Mouse (Mus musculus) adrenal gland, adult (tissue): ENCODE measurements around the gene Fam49a.
A peak's percentile ranks its signal among the peaks of the same experiment; 100 is the strongest.

Experiments used
- DNase-seq, 2 experiments: peaks; one replicate each; pipeline ENCODE4 v3.0.0; 2022 to 2023; ENCODE audit warnings: low spot score in 1 of 2; ENCODE audit not compliant: inconsistent age in 2 of 2

Gene Fam49a

DNA sequence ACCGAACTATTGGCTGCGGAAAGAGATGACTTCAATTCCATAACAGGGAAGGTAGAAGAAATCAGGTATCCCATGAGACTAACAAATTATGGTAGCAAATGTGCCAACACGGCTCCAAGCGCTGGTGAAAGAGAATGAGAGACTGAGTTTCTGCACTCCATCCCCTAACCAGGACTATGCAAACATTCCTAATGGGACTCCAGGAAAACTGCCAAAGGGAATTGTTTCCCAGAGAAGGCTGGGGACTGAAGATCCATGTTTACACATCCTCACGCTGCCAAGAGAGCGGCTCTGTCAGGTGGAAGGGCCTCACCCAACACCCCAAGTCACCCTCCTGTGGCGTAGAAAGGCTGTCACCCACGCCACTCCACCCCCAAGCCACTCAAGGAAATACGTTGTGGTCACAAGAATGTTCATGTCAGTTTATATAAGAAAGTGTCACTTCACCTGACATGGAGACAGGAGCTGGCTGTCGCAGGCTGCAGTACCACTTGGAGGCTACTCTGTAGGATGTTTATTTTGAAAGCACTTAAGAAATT is 92.2 kb downstream of the Fam49a start:
- no peak for DNase-seq

DNA sequence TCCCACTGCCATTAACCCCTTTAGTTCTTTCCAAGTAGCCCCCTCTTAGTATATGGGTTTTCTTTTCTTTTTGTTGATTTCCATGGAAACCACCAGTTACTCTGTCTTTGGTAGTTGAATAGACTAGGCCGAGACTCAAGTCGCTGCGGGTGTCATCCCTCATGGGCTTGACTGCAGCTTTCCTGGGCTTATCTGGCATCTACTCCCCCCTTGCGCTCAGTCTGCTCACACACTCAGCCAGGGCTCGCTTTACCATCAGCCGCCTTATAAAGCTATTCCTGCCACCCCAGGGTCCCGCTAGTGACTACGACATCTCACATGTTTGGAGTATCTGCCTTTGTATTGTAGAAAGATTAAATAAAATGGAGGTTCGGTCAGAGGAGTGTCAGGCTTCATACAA is 94.1 kb downstream of the Fam49a start:
- DNase-seq: no peak

DNA sequence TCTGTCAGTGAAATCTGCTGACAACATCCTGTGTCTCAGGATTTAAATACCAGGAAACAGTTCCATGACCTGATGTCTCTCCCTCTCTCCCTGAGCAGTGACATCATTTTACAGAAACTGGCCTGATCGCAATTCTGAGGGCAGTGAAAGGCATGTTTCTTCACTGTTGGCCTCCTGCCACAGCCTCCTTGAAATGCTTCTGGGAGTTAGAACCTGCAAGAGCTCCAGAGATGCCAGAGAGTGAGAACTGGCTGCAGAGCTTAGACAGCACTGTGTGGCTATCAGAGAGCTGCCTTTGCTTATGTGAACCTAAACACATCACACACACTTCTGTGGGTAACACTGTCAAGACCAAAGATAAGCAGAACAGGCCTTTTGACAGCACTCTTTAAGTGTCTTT is 94.5 kb downstream of the Fam49a start:
- peak in 1 of 2 experiments; percentile 62 for DNase-seq

DNA sequence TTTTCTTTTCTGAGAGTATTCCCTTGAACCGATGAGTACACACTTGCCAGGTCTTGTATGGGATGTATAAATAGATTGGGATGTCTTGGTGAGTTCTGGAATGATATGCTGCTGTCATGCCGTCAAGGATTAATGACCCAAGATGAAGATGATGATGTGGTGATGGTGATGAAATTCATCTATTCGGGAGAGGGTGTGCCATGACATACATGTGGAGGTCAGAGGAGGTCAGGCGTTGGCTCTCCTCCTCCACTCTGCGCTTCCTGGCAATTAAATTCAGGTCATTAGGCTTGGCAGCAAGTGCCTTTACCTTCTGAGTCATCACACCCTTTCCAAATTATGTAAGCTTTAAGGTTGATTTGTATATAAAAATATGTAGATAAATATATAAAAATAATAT is 95.0 kb downstream of the Fam49a start:
- no peak for DNase-seq

DNA sequence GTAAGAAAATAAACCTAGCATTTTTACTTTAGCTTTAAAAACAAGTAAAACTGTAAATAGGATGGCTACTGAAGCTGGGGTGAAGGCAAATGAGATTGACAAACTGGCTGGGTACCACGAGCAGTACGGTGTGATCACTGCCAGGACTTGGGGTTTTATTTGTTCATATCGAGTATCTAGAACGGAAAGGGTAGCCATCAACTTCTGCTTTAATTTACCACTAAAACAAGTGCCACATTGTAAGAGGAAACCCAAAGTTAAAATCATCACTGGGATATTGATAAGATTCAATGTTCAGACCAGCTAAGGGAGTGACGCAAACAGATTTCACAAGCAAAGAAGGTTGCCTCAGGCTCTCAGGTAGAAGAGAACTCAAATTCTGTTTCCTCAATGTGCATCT is 98.0 kb downstream of the Fam49a start:
- no peak for DNase-seq

DNA sequence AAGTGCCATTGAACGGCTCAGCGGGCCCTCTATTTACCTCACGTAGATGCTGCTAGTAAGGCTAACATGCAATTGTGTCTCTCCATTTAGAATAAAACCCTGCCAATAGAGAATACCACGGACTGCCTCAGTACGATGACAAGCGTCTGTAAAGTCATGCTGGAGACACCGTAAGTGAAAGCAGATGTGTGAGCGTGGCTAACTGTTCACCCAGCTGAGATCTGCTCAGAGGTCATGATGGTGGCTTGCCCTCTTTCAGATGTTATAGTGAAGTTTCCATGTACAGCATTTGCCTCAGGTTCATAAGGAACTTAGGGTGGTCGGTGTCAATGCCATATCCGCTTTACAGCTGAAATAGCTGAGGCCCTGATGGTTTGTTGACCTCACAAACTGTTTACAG is 100.4 kb downstream of the Fam49a start:
- DNase-seq: no peak

DNA sequence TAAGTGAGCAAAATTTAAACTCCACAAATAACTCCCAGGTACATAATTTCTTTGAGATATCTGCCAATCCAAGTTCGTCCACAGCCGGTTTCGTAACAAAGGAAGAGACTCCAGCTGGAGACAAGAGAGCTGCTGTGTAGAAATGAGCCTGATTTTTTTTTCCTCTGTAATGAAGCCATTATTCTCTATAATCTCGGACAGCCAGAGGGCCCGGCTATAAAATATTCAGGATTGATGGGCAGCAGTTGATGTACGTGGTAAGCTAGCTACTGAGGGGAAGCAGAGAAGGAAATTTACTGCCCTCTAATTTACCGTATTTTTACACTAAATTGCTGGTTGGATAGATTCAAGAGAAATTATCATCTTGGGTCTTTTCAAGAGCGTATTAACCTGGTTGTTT is 102.3 kb downstream of the Fam49a start:
- no peak for DNase-seq

DNA sequence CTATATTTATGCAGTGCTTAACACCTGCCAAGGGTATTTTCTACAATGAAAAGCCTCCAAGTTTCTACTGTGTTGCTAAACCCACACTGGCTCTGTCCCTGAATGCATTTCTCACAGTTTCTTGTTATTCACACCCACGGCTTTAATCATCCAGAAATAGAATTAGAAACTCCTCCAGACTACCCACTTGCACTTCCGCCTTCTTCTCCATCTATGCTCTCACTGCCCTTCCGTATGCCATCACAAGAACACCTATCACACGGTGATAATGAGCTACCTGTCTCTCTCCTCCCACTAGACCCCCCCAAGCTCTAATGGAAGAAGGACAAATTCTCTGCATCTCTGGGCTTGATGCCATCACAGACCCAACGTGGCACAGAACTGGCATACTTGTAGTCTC is 105.5 kb downstream of the Fam49a start:
- no peak for DNase-seq

DNA sequence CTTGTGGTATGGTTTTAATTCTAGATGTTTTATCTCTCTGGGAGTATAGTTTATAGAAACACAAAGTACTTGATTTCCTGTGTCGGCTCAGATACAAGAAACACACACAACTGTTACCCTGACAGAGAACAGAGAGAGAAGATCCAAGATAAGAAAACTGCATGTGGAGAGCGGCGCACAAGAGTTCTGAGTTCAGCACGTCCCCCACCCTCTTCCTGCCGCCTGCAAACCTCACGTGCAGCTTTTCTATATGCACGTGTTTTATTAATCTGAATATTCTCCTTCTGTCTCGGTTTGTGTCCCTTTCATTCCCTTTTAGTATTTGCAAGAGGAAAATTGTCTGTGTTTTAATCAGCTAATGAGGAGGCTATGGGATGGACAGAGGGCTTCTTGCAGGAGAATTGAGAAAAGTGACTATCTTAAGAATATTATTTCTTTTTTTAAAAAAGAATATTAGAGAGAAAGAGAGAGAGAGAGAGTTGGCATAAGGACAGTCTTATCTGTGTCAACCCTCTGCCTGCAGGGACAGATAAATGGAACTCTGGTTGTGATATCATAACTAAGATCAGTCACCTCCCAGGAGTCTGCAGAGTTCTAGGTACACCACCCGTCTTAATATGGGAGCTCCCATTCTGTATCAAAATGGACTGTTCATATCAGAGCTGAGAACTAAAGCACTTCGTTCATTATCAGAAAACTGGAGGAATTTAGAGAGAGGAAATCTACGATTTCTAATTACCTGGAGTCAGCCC is 111.3 kb downstream of the Fam49a start:
- no peak for DNase-seq

DNA sequence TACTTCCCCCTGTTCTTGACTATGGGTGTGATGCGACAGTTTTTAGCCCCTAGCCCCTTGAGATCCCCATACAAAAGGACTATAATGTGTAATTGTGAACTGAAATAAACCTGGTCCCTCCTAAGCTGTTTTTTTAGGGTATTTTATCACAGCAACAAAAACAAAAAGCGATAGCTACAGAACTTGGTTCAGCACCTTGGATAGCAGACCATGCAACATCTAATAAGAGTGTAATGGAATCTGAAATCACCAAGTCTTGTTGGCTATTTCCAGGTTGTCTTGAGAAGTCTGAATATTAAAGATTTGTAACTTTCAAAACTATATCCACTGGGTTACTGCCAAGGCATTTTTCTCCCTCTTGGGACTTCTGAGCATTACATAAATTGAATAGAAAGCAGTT is 117.1 kb downstream of the Fam49a start:
- DNase-seq: no peak

DNA sequence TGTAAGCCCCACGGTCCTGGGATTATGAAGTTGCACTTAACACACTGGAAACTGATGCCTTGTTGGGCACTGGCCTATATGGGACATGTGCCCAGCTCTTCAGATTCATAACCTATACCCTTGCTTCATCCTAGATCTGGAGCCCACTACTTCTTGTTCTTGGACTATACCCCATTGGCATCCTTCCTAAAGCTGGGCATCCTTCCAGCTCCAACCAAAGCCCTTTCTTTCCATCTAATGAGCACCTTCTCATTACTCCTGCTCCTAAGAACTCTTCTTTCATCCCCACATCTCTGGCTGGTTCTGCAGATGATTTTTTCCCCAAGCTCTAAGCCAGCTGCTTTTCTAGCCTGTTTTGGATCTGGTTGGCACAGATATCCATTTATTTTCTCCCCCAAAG is 127.3 kb downstream of the Fam49a start:
- no peak for DNase-seq

DNA sequence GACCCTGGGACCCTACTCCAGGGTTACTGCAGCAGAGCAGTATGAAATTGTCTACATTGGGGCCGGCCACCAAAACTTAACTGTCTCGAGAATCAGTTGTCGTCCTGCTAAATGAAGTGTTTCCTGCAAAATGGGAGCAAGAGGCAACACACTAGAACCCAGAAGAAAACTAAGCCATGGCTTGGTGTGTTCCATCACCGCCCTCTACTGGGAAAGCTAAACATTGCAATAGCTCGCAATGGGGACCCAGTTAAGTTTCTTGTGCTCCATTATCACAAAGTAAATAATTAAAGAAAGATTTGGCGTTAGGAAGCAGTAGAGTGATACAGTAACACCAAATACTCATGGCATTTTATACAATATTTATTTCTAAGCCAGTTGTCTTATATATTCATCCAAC is 134.3 kb downstream of the Fam49a start:
- DNase-seq: peak; percentile 30 to 76

DNA sequence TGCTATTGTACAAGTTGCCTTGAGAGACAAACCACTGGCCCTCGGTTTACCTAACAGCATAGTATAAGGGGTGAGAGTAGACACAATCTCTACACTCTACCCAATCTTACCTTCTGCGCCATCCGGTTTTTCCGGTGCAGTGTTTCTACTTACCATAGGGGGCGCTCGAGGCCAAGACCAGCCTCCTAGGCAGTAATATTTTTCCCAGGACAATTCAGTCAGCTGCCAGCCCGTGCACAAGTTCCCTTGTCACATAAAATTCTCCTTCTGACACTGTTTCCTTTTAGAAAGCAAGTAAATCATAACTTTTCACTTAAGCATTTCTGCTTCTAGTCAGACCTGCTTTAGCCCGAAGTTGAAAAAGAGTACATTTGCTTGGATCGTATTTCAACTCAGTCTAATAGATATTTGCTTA is 139.1 kb downstream of the Fam49a start:
- peak; percentile 49 to 83 for DNase-seq

DNA sequence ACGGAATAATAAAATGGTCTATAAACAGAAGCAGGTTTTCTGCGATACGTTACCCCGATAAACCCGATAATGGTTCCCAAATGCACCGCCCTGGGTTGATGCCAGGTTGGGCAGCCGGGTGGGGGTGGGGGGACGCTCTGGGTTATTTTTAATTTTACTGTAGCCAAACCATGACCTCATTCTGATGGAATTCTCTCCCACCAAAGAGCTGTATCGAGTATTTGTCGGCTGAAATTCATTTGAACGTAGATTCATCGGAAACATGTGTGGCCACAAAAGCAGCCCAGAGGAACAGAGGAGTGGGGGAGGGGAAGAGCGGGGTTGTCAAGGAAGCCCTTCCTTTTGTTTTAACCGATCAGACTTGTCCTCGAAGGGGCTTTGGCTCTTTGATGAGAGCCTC is 139.6 kb downstream of the Fam49a start:
- no peak for DNase-seq

DNA sequence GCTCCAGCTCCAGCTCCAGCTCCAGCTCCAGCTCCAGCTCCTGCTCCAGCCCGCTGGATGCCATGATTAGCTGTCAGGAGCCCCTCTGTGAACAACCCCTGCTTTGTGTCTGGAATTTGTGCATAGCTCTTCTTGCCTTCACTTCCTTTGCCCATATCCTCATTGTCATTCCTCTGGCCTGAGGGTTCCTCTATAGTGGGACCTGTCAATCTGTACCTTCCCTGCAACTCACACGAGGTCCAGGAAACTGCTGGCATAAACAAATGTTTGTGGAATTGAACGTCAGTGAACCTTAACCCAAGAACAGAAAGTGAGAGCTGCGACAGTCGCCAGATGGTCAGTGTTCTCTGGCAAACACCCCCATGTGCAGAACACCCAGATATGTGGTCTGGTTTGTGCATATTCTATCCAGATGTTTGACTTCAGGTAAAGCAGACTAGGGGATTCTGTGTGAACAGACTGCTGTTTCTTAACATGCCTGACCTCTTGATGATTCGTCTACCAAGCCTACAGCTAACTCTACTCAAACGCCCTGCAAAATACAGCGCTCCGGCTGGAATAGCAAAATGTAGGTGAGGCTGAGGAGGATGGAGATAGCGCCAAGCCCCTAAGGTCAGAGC is 143.7 kb downstream of the Fam49a start:
- DNase-seq: no peak

DNA sequence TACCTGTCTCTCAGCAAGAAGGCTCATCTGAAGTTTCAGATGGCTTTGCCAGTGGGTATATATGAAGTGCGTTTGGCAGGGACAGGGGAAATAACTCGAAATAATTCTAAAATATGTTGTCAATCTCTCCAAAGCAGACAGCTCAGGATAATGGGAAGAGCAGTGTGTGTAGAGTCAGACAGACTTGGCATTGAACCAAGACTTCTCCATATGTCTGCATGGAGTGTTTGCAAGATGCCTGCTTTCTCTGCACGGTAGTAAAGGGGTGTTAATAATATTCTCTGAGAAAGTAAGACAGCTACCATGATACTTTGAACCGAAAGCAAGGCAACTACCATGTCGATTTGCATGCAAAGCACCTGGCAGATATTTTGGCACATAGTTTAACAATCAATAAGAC is 147.1 kb downstream of the Fam49a start:
- DNase-seq: no peak

DNA sequence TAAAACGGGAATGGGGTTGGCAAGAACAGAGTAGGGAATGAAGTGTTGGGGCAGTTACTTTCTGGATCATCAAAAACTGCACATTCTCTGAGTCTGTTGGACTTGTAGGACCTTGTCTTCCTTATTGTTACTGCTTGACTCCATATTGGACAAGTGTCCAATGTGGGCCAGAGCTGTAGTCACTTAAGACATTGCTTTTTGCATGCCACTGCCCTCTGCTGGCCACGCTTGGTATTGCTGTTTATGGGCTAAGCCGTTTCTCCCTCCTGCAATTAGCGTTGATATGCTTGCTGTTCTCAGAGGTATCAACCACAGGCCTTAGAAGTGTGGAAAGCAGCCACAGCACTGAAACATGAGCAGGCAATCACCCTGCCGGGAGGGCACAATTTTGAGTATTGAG is 150.7 kb downstream of the Fam49a start:
- DNase-seq: peak; percentile 68 to 93

DNA sequence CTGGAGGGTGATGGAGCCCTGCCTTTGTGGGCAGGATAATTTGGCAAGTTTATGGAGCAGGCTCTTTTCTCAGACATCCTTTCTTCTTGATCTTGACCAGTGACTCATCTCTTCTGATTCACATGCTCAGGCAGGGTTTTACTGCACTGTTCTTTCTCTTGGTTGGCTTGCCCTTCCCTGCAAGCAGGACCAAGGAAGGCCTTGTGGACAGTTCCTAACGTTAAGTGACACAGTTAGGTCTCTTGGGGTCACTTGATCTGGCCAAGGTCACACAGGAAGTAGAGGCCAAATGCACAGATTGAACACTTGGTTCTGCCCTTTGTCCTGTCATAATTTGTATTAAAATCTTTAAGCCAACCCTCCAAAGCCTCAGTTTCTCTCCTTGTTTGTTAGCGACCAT is 158.5 kb downstream of the Fam49a start:
- DNase-seq: peak in 1 of 2 experiments; percentile 24

DNA sequence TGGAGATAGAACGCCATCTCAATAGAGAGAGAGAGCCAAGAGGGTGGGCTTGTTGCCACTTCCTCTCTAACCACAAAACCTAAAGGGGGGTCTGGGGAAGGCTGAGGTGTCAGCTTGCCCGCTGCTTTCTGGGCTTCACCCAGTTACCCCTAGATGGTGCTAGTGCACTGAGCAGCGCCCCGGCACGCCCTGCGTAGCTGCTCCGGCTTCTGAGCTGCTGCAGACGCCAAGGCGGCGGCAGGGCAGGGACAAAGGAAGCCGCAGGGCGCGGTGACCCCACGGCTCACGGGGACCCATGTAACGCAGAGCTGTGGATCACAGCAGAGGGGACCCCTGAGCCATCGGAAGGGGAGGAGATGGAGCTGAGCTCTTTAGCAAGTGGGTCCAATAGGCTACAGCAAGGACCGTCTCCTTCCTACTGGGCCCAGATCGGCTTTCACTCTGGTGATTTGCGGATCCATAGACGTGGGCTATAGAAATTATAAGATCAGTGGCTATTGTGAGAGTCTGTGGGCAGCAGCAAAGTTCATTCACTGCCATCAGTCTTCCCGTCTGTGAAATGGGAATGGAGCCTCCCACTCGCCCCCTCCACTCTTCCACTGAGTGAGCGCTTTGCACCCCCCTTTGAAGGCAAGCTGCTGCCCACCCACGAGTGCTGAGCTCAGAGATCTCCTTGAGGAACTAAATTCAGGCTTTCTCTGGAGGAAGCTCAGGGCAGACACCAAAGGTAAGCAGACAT is 159.1 kb downstream of the Fam49a start:
- DNase-seq: peak; percentile 81 to 93

DNA sequence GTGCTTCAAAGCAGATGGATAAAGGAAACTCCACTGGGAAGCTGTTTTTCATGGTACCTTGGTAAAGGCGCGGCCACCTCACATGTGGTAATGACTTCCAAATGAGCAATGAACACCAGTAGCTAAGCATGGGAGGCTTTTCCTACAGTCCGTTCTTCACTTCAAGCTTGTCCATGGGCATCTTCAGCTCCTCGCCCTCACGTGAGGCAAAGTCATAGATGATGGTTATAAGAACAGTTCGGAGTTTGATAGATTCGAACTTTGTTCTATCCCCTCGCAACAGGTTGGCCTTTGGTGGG is 159.6 kb downstream of the Fam49a start:
- DNase-seq: no peak

DNA sequence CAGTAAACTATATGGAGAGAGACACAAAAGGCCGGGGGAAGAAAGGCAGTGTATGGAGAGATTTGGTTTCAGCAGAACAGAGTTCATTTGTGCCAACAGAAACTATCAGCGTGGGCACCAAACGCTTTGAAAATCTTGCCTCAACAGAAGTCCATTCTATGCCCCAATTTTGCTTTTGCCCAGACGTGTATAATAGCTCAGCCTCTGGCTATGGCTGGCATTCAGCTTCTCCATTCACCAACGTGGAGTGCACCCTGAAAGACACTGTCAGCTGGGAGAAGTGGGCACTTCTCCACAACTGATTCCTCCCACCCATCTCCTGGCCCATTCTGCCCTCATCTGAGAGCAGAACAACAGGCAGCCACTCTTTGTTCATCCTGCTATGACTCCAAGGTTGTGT is 163.2 kb downstream of the Fam49a start:
- no peak for DNase-seq

DNA sequence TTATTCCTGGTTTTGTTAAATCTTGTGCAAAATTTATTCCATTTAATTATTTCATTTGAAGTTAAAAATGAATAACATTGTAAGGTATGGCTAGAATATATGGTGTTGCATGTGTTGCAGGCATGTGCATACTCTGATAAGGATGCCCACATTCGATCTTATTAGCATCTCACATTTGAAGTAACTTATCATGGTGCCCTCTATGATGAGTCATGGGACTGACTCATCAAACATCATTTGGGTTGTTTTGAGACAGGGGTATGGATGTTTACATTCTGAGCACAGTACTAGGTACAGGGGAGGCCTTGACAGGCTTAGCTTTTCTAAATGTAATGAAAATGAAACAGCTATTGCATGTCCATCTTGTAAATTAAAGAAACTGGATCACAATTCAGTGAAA is 165.3 kb downstream of the Fam49a start:
- DNase-seq: no peak
